Mouse (Mus musculus): ENCODE data around the gene Marf1. TPM values are rescaled to one million over a fixed set of nuclear protein-coding genes. Genes with fewer than 3 reads are reported as not detected.
"Not testable (repeated sequence)": the region's sequence is repeated elsewhere in the genome, so short reads cannot be mapped to it uniquely, and the experiment has no call there.

Gene Marf1
- 10 to 100 TPM; 58.0 to 62.1 TPM for total RNA-seq (2021)
- long read RNA-seq, experiment 1: 0 reads
- long read RNA-seq, experiment 2, partial matches to known transcripts: 1 of 5 reads
- long read RNA-seq, experiment 2, other reads (novel, unspliced or antisense): 4 of 5 reads

GRCm38 (mm10) chr16:14162988-14163416 is at the start of gene Marf1, which contains the start of gene Nde1:
TSS of gene Marf1 (minus strand) at chr16:14163351.
TSS of gene Nde1 (plus strand) at chr16:14163275.
- peak; percentile 65 to 85 for DNase-seq (ENCODE audit: low spot score in 2 of 2)

DNA sequence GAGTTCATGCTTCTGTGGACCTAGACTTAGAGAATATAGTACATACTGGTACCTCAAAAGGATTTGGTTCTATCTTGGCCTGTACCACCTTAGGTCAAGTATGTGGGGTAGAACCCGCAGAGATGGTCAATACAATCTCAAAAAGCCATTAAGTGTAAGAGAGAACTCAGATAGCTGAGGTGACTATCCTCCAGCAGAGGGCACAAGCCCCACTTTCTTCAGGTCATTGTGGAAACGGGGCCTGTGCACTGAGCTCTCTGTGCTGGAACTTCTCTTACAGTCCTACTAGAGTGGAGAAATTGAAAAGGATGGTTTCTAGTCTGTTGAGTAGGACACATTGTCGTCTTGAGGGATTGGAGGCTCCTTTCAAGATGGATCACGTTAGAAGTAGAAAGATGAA is 35.6 kb upstream of the Marf1 start:
- DNase-seq (ENCODE audit: low spot score in 2 of 2): no peak

DNA sequence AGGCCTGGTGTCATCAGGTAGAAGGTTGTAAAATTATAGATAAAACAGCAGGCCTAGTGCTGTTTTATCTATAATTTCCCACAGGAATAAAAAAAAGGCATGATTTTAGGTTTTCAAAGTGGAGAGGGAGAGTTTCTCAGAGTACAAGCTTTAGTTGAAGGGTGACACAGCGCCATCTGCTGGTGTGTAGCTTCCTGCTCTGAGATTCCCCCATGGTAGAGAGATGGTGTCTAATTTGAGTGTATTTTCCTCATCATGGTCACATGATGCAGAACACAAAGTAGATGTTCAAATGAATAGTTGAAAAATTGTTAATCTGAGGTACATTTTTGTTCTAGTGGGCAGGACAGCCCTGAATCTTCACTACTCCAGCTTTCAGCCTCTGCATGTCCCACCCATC is 32.3 kb upstream of the Marf1 start:
- peak; percentile 48 to 68 for DNase-seq (ENCODE audit: low spot score in 2 of 2)

GRCm38 (mm10) chr16:14194164-14194950 is 31.2 kb upstream of the Marf1 start:
- no peak for DNase-seq (ENCODE audit: low spot score in 2 of 2)

DNA sequence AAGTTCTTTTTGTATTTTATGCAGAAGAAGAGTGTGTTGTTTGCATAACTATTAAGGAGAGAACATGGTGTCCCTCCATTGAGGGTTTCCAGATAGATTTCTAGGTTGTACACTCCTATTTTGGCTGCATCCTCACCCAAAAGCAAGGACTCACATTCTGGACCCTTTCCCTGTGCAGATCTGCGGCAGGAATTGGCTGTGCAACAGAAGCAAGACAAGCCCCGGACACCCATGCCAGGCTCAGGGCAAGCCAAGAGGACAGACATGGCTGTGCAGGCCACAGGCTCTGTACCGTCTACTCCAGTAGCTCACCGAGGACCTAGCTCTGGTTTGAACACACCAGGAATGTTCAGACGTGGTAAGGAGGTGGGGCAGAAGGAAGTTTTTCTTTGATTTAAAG is 22.4 kb upstream of the Marf1 start:
- peak in 1 of 2 experiments; percentile 71 for DNase-seq (ENCODE audit: low spot score in 2 of 2)

GRCm38 (mm10) chr16:14183856-14184255 is 20.7 kb upstream of the Marf1 start:
- DNase-seq (ENCODE audit: low spot score in 2 of 2): peak in 1 of 2 experiments; percentile 66

DNA sequence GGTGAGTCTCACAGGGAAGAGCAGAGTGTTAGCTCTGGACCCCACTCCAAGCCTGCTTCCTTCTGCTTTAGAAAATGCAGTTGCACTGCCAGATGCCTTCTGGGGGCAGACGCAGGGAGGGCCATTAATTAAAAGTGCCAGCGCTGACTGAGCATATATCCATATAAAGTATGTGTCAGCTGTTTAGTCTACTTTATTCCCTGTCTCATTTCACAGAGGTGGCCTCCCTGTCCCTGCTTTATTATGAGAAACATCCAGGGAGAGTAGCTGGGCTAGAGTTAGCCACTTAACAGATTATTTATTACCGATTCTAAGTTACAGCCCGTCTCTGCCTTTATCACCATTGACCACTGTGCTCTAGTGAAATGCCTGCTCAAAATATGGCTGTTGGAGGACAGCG is 19.2 kb upstream of the Marf1 start:
- DNase-seq (ENCODE audit: low spot score in 2 of 2): no peak

DNA sequence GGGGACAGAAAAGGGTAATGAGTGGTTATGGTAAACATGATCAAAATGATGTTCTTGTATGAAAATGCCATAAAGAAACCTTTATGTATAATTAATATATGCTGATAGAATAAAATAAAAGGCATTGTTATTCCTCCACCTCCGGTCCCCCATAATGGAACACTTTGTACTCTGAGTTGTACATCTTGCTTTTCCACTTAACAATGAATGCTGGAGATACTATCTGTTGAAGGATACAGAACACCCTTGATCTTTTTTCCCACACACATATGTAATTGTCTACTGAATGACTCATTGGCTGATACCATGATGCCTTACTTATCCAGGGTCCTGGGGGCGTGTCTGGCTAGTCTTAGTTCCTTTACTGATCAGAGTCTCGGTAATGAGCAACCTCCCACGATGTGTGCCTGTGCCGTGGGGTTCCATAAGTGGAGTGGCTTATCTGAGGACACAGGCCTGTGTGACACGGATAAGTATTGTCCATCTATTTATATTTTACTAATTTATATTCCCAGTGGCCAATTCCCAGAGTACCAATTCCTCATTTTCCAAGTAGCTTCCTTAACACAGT is 17.1 kb upstream of the Marf1 start:
- DNase-seq (ENCODE audit: low spot score in 2 of 2): no peak

- no peak for DNase-seq (ENCODE audit: low spot score in 2 of 2)
Measured at GRCm38 (mm10) chr16:14178041-14178440, 14.9 kb upstream of the Marf1 start.

DNA sequence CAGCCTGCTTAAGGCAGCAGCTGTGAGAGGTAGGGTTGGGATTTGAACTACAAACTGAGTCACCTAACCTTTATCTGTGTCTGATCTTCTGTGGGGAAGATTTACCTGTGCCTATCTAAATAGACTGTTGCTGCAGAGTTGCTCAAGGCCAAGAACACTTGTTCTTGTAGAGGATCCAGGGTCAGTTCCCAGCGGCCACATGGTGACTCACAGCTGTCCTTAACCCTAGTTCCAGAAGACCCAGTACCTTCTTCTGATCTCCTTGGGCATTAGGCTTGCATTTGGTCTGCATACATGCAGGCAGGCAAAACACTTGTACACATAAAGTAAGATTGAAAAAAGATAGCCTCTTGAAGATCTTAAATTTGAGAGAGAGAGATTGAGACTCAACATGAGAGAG is 6.6 kb upstream of the Marf1 start:
- DNase-seq (ENCODE audit: low spot score in 2 of 2): no peak

GRCm38 (mm10) chr16:14166490-14166889 is 3.3 kb upstream of the Marf1 start:
- DNase-seq (ENCODE audit: low spot score in 2 of 2): no peak

- DNase-seq (ENCODE audit: low spot score in 2 of 2): no peak
Measured at GRCm38 (mm10) chr16:14163731-14164130, 580 bp upstream of the Marf1 start.

DNA sequence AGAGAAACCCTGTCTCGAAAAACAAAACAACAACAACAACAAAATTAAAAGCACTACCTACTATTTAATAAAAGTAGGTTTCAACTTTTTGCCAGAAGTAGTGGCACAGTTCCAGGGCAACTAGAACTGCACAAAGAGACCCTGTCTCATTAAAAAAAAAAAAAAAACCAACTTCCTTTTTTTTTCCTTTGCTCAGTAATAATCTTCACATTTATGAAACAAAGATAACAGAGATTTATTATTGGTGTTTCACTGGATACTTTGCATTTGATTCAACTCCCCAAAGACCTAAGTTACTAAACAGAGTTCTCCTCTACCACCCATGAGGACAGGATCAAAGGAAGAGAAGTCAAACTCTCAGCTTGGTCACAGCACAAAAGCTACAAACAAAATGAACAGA is 2.2 kb downstream of the Marf1 start:
- DNase-seq (ENCODE audit: low spot score in 2 of 2): no peak

- peak; percentile 72 to 86 for DNase-seq (ENCODE audit: low spot score in 2 of 2)
Measured at GRCm38 (mm10) chr16:14159746-14160131, 3.4 kb downstream of the Marf1 start.

GRCm38 (mm10) chr16:14158936-14159745 is 4.0 kb downstream of the Marf1 start:
- peak; percentile 92 to 99 for DNase-seq (ENCODE audit: low spot score in 2 of 2)

- DNase-seq (ENCODE audit: low spot score in 2 of 2): no peak
Measured at GRCm38 (mm10) chr16:14158536-14158935, 4.6 kb downstream of the Marf1 start.

DNA sequence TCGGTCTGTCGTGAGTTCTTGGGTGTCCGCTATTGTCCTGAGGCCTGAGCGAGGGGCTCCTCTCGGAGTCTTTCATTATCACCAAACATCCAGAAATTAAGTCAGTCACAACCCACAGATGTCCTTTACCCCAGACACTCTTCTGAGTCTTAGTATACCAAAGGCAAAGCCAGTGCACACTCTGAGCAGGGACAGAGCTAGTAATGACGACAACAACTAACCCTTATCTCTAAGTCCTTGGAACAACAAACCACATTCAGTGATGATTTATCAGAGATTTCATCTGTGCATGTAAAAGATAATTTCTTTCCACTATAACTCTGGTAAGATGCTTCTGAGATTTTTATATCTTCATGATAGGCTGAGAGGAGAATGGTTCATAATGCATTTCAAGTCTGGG is 6.8 kb downstream of the Marf1 start:
- DNase-seq (ENCODE audit: low spot score in 2 of 2): no peak

- not testable (repeated sequence) for DNase-seq (ENCODE audit: low spot score in 2 of 2)
Measured at GRCm38 (mm10) chr16:14155638-14156037, 7.5 kb downstream of the Marf1 start.

- no peak for DNase-seq (ENCODE audit: low spot score in 2 of 2)
Measured at GRCm38 (mm10) chr16:14151718-14152117, 11.4 kb downstream of the Marf1 start.

GRCm38 (mm10) chr16:14147712-14148111 is 15.4 kb downstream of the Marf1 start:
- DNase-seq (ENCODE audit: low spot score in 2 of 2): no peak

- DNase-seq (ENCODE audit: low spot score in 2 of 2): no peak
Measured at GRCm38 (mm10) chr16:14143298-14143697, 19.9 kb downstream of the Marf1 start.

DNA sequence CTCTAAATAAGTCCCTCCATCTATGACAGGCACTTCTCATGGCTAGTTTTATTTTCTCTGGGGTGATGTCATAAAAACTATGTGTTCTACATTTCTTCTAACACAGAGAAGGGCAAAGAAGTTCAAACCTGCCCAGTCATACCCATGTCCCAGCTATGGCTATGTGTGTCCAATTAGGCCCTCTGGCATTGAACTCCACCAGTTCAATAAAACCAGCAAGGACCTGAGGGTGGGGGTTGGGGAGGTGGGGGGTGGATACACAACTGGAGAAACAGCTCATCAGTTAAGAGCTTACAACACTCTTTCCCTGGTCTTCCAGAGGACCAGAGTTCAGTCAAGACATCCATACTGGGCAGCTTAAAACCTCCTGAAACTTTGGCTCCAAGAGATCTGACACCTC is 24.0 kb downstream of the Marf1 start:
- DNase-seq (ENCODE audit: low spot score in 2 of 2): no peak
